Mouse (Mus musculus): ENCODE results near the gene Mettl7a1. TPM values are rescaled to one million over a fixed set of nuclear protein-coding genes. Genes with fewer than 3 reads are reported as not detected.
A peak's percentile ranks its signal among the peaks of the same experiment; 100 is the strongest.
"Not testable (repeated sequence)": the region's sequence is repeated elsewhere in the genome, so short reads cannot be mapped to it uniquely, and the experiment has no call there.

Mettl7a1 gene
- 3.3 and 3.4 TPM in 2 replicates for polyA plus RNA-seq (2014; fragmentation: Nextera tagmentation; extraction: Ambion mirVana)

GRCm38 (mm10) chr15:100304019-100304991 is at the start of gene Mettl7a1:
Gene Mettl7a1, plus strand, starts transcription at chr15:100304140.
- no peaks in the 10 kb centered on the region for H3K27me3 ChIP-seq (ENCODE audit: control insufficient read depth, insufficient read depth, low read length)
- H3K4me1 ChIP-seq (replicated peaks; ENCODE audit: control insufficient read depth, insufficient read depth, low read length) = no peaks in the 10 kb centered on the region
- peak within 1 kb of the TSS; percentile 79 for H3K27ac ChIP-seq (ENCODE audit: low read depth, low read length)
- ATAC-seq (ENCODE audit: low FRiP score) = peak; percentile 85
- no peaks in the 10 kb centered on the region for H3K9me3 ChIP-seq (ENCODE audit: control insufficient read depth, low read length)
- peak within 1 kb of the TSS; percentile 65 for H3K4me2 ChIP-seq (replicated peaks; ENCODE audit: low read depth, low read length)
- 2% methylated on average over 24 of the region's 30 CpGs for WGBS
- DNase-seq (ENCODE audit: low spot score) = peak; percentile 75
- peak within 1 kb of the TSS; percentile 73 for H3K9ac ChIP-seq (ENCODE audit: low read depth, low read length)
- H3K36me3 ChIP-seq (ENCODE audit: control insufficient read depth, insufficient read depth, low read length) = no peaks in the 10 kb centered on the region
- H3K4me3 ChIP-seq (ENCODE audit: low read depth, low read length) = peak within 1 kb of the TSS; percentile 47

GRCm38 (mm10) chr15:100256386-100256785 is 47.6 kb upstream of the Mettl7a1 start:
- H3K27ac ChIP-seq (ENCODE audit: low read depth, low read length) = no peak overlapping the region
- H3K9me3 ChIP-seq (ENCODE audit: control insufficient read depth, low read length) = no peaks in the 10 kb centered on the region
- ATAC-seq (ENCODE audit: low FRiP score) (no peak), DNase-seq (ENCODE audit: low spot score) (no peak)
- no peak overlapping the region for H3K4me2 ChIP-seq (replicated peaks; ENCODE audit: low read depth, low read length)
- 96% methylated on average over 6 of the region's 6 CpGs for WGBS
- H3K4me1 ChIP-seq (replicated peaks; ENCODE audit: control insufficient read depth, insufficient read depth, low read length) = no peaks in the 10 kb centered on the region
- no peak overlapping the region for H3K9ac ChIP-seq (ENCODE audit: low read depth, low read length)
- no peak overlapping the region for H3K4me3 ChIP-seq (ENCODE audit: low read depth, low read length)
- no peaks in the 10 kb centered on the region for H3K27me3 ChIP-seq (ENCODE audit: control insufficient read depth, insufficient read depth, low read length)
- H3K36me3 ChIP-seq (ENCODE audit: control insufficient read depth, insufficient read depth, low read length) = peaks cover 17% of the 10 kb centered on the region; the same call in 1 of the 2 replicates

GRCm38 (mm10) chr15:100257305-100257704 is 46.6 kb upstream of the Mettl7a1 start:
- Histone ChIP-seq H3K9ac (ENCODE audit: low read depth, low read length) (no peak overlapping the region), H3K27me3 (ENCODE audit: control insufficient read depth, insufficient read depth, low read length) (no peaks in the 10 kb centered on the region), H3K4me2 (replicated peaks; ENCODE audit: low read depth, low read length) (no peak overlapping the region), H3K4me1 (replicated peaks; ENCODE audit: control insufficient read depth, insufficient read depth, low read length) (no peaks in the 10 kb centered on the region), H3K9me3 (ENCODE audit: control insufficient read depth, low read length) (no peaks in the 10 kb centered on the region), H3K4me3 (ENCODE audit: low read depth, low read length) (no peak overlapping the region), H3K27ac (ENCODE audit: low read depth, low read length) (no peak overlapping the region), H3K36me3 (ENCODE audit: control insufficient read depth, insufficient read depth, low read length) (peaks cover 14% of the 10 kb centered on the region; the same call in 1 of the 2 replicates)
- 95% methylated on average over 5 of the region's 5 CpGs for WGBS
- DNase-seq (ENCODE audit: low spot score) (no peak), ATAC-seq (ENCODE audit: low FRiP score) (no peak)

GRCm38 (mm10) chr15:100258646-100259425 is 45.1 kb upstream of the Mettl7a1 start:
- H3K4me3 ChIP-seq (ENCODE audit: low read depth, low read length) = no peak overlapping the region
- 95% methylated on average over 7 of the region's 7 CpGs for WGBS
- H3K4me2 ChIP-seq (replicated peaks; ENCODE audit: low read depth, low read length) = no peak overlapping the region
- peaks cover 12% of the 10 kb centered on the region; the same call in 1 of the 2 replicates for H3K36me3 ChIP-seq (ENCODE audit: control insufficient read depth, insufficient read depth, low read length)
- no peak overlapping the region for H3K27ac ChIP-seq (ENCODE audit: low read depth, low read length)
- ATAC-seq (ENCODE audit: low FRiP score) (no peak), DNase-seq (ENCODE audit: low spot score) (no peak)
- H3K9ac ChIP-seq (ENCODE audit: low read depth, low read length) = no peak overlapping the region
- H3K4me1 ChIP-seq (replicated peaks; ENCODE audit: control insufficient read depth, insufficient read depth, low read length) = no peaks in the 10 kb centered on the region
- H3K27me3 ChIP-seq (ENCODE audit: control insufficient read depth, insufficient read depth, low read length) = no peaks in the 10 kb centered on the region
- no peaks in the 10 kb centered on the region for H3K9me3 ChIP-seq (ENCODE audit: control insufficient read depth, low read length)

GRCm38 (mm10) chr15:100260351-100260750 is 43.6 kb upstream of the Mettl7a1 start:
- not testable (repeated sequence) for DNase-seq (ENCODE audit: low spot score); H3K27me3 ChIP-seq (ENCODE audit: control insufficient read depth, insufficient read depth, low read length); ATAC-seq (ENCODE audit: low FRiP score); H3K4me1 ChIP-seq (replicated peaks; ENCODE audit: control insufficient read depth, insufficient read depth, low read length); H3K36me3 ChIP-seq (ENCODE audit: control insufficient read depth, insufficient read depth, low read length); H3K9ac ChIP-seq (ENCODE audit: low read depth, low read length); H3K4me3 ChIP-seq (ENCODE audit: low read depth, low read length); H3K9me3 ChIP-seq (ENCODE audit: control insufficient read depth, low read length); H3K27ac ChIP-seq (ENCODE audit: low read depth, low read length); H3K4me2 ChIP-seq (replicated peaks; ENCODE audit: low read depth, low read length)
- 93% methylated on average over 6 of the region's 7 CpGs for WGBS

- Histone ChIP-seq H3K36me3 (ENCODE audit: control insufficient read depth, insufficient read depth, low read length) (no peaks in the 10 kb centered on the region), H3K27ac (ENCODE audit: low read depth, low read length) (no peak overlapping the region), H3K9me3 (ENCODE audit: control insufficient read depth, low read length) (no peaks in the 10 kb centered on the region), H3K27me3 (ENCODE audit: control insufficient read depth, insufficient read depth, low read length) (no peaks in the 10 kb centered on the region), H3K4me3 (ENCODE audit: low read depth, low read length) (no peak overlapping the region), H3K4me2 (replicated peaks; ENCODE audit: low read depth, low read length) (no peak overlapping the region), H3K4me1 (replicated peaks; ENCODE audit: control insufficient read depth, insufficient read depth, low read length) (no peaks in the 10 kb centered on the region), H3K9ac (ENCODE audit: low read depth, low read length) (no peak overlapping the region)
- ATAC-seq (ENCODE audit: low FRiP score) (no peak), DNase-seq (ENCODE audit: low spot score) (peak; percentile 23)
- WGBS = 21% methylated on average over 4 of the region's 4 CpGs
Measured at GRCm38 (mm10) chr15:100263246-100263905, 40.6 kb upstream of the Mettl7a1 start.

- H3K36me3 ChIP-seq (ENCODE audit: control insufficient read depth, insufficient read depth, low read length) = no peaks in the 10 kb centered on the region
- H3K4me2 ChIP-seq (replicated peaks; ENCODE audit: low read depth, low read length) = no peak overlapping the region
- H3K9me3 ChIP-seq (ENCODE audit: control insufficient read depth, low read length) = no peaks in the 10 kb centered on the region
- H3K4me3 ChIP-seq (ENCODE audit: low read depth, low read length) = no peak overlapping the region
- H3K9ac ChIP-seq (ENCODE audit: low read depth, low read length) = no peak overlapping the region
- 89% methylated on average over 4 of the region's 5 CpGs for WGBS
- H3K4me1 ChIP-seq (replicated peaks; ENCODE audit: control insufficient read depth, insufficient read depth, low read length) = no peaks in the 10 kb centered on the region
- no peaks in the 10 kb centered on the region for H3K27me3 ChIP-seq (ENCODE audit: control insufficient read depth, insufficient read depth, low read length)
- ATAC-seq (ENCODE audit: low FRiP score) = no peak
- no peak overlapping the region for H3K27ac ChIP-seq (ENCODE audit: low read depth, low read length)
- DNase-seq (ENCODE audit: low spot score) = no peak
Measured at GRCm38 (mm10) chr15:100265586-100266325, 38.2 kb upstream of the Mettl7a1 start.

GRCm38 (mm10) chr15:100268916-100269315 is 35.0 kb upstream of the Mettl7a1 start:
- no peak overlapping the region for H3K4me3 ChIP-seq (ENCODE audit: low read depth, low read length)
- no peak overlapping the region for H3K27ac ChIP-seq (ENCODE audit: low read depth, low read length)
- DNase-seq (ENCODE audit: low spot score) = no peak
- no peaks in the 10 kb centered on the region for H3K9me3 ChIP-seq (ENCODE audit: control insufficient read depth, low read length)
- H3K36me3 ChIP-seq (ENCODE audit: control insufficient read depth, insufficient read depth, low read length) = no peaks in the 10 kb centered on the region
- H3K4me2 ChIP-seq (replicated peaks; ENCODE audit: low read depth, low read length) = no peak overlapping the region
- ATAC-seq (ENCODE audit: low FRiP score) = no peak
- H3K9ac ChIP-seq (ENCODE audit: low read depth, low read length) = no peak overlapping the region
- H3K4me1 ChIP-seq (replicated peaks; ENCODE audit: control insufficient read depth, insufficient read depth, low read length) = no peaks in the 10 kb centered on the region
- H3K27me3 ChIP-seq (ENCODE audit: control insufficient read depth, insufficient read depth, low read length) = no peaks in the 10 kb centered on the region
- WGBS = 85% methylated on average over 2 of the region's 2 CpGs

Data from hindbrain, embryonic 11.5 days (tissue).